Mouse (Mus musculus) liver, adult (tissue): ENCODE data around the gene Lao1.

Experiments used
- GATA4 ChIP-seq: IDR thresholded peaks from 2 replicates; pipeline ENCODE4 v1.6.1; 2014; ENCODE audit warnings: mild to moderate bottlenecking, low read length; ENCODE audit not compliant: insufficient replicate concordance

The Lao1 gene

DNA sequence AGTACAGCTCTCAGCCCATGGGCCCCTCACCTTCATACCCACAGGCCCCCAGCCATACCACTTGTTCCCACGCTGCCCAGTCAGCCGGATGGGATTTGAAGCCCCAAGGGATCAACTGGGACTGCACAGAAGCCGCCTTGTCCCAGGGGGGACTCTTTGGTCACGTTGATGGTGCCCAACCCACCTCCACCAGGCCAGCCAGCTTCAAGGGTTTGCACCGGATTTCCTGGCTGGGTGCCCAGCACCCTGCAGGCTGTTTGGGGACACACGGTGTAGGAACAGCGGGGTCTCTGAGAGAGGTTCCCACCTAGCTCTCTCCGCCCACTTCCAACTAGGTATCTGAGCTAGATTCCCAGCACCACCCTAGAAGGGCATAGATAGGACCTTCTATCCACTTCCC is 48.4 kb downstream of the Lao1 start:
- no peak for TF ChIP-seq GATA4

DNA sequence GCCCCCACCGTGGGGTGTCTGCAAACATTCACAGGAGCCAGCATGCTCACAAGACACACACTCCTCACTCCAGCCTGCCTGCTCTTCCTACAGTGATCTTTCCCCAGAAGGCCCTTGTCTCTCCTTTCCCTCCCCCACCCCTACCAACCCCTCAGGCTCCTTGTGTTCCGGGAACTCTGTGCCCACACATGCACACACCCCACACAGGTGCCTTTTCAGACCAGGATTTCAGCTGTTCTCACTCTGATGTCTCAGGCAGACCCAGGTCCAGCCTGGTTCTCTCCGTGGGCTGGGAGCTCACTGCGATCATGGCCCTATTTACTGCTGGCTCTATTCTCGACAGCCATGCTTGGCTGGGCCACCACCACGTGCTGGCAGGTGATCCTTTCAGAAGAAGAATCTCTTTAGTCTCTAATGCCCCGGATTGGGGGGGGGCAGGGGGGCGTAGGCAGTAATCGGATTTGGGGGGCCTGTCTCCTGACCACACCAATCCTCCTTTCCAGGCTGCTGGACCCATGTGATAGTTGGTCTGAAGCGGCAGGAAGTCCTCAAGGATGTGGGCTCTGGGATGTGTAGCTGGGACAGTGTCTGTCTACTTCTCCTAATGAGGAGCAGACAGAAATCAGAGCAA is 49.8 kb downstream of the Lao1 start:
- no peak for TF ChIP-seq GATA4

DNA sequence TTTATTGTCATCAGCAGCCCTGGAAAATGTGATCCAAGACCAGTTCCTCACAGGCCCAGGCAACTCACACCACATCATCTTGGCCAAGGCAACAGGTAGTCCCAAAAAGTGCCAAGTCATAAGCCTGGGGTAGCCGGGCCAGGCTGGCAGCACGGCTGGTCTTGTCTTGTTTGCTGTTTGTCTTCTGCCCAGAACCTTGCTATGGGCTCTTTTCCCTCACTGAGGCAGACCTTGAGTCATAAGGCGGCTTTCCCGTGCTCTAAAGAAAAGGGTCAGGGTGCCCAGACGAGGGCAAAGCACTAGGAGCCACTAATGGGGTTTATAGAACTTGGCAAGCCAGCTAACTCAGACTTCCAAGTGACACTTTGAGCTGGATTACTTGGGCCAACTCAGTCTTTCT is 51.7 kb downstream of the Lao1 start:
- no peak for TF ChIP-seq GATA4

DNA sequence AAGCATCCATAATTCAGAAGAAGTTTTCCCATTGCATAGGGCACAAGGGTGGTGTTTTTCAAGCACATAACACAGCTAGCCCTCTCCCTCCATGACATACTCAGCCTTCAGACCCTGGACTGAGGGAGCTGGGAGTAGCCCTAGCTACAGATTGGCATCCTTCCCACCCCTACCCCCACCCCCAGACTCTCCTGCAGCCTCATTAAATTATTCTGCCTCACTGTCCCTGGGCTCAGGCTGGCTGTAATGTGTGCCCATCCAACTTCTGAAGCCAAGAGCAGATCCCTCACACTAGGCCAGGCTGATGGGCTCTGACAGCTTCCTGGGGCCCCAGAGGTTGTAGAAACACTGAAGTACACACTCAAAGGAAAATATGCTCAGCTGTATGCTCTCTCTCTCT is 53.6 kb downstream of the Lao1 start:
- no peak for TF ChIP-seq GATA4

DNA sequence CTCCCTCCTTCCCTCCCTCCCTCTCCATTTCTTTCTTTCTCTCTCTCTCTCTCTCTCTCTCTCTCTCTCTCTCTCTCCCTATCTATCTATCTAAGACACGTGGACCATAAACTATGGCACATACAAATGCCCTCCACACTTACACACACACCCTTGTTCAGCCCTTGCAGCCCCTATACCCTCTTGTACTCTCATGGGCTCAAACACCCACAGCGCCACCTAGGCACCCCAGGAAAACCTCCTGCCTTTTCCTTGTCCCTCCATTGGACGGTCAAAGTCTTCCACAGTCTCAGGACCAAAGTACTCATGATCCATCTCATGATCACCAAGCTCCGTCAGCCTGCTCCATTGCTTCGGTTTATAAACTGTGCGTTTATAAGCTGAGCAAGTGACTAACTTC is 54.2 kb downstream of the Lao1 start:
- no peak for TF ChIP-seq GATA4

DNA sequence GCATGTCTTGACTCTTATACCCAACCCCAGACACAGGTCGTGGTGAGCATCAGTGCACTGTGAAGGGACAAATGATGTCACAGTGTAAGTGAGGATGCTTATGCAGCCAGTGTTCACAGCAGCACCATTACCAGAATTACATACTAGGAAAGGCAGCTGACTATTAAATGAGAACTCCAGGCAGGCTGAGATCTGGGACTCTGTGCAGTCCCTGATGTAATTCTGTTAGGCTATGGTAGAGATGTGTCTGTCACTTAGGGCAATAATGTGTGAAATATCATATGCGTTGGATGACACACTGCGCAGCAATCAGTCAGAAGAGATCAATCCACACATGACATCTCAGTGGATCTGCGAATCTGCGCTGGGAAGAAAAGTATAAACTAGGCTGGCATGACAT is 55.7 kb downstream of the Lao1 start:
- no peak for TF ChIP-seq GATA4
